Mouse (Mus musculus): ENCODE measurements around the gene H2-Ob.

DNA sequence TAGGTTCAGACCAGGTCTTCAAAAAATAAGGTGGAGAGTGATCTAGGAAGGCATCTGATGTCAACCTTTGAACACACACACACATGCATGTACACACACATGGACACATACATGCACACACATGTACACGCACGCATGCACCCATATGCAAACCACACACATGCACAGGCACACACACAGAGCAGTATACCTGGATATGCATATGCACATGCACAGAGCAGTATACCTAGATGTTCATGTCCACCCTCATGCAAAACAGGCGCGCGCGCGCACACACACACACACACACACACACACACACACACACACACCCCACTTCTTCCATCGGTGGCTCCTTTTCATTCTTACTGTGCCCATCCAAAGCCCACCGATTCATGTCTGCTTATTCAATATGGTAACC lies 30.8 kb upstream of the H2-Ob start:
- no peak for TF ChIP-seq CTCF (conservative IDR thresholded peaks at IDR 0.05; ENCODE audit: insufficient read depth, insufficient read length, low read depth, low read length)
- no peak for TF ChIP-seq POLR2A (IDR thresholded peaks at IDR 0.05; ENCODE audit: low read depth, low read length)

Data from kidney, adult 2 months (tissue).